Mouse (Mus musculus) spleen, adult 2 months (tissue): ENCODE data around the gene Ahcyl1.

Source experiments
- CTCF ChIP-seq: fragments of 200-500 bp; IDR thresholded peaks from 2 replicates; pipeline ENCODE4 v1.5.1; 2011; ENCODE audit warnings: mild to moderate bottlenecking, inconsistent platforms; ENCODE audit not compliant: insufficient read depth, insufficient read length, insufficient replicate concordance; ENCODE audit errors: extremely low read depth
- POLR2A ChIP-seq: fragments of 200-500 bp; IDR thresholded peaks from 2 replicates; pipeline ENCODE4 v1.6.1; 2011; ENCODE audit warnings: low read depth, low read length, inconsistent platforms

DNA sequence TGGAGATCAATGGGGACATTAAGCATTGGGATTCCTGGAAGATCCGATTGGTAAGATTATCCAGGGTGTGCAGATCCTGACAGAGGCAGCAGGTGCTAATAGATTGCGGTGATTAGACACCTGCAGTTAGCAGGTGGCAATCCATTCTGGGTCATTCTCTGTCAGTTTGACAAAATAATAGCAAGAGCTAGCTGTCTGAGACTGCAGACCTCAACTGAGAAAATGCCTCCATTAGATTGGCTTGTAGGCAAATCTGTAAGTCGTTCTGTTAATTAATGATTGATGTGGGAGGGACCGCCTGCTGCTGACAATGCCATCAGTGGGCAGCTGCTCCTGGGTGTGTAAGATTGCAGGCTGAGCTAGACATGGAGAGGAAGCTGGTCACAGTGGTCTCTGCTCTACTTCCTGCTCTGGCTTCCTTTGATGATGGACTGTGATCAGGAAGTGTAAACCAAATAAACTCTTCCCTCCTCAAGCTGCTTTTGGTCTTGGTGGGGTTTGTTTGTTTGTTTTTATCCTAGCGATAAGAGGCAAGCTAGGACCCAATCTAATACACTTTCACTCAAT, 58.7 kb downstream of the Ahcyl1 start:
- TF ChIP-seq CTCF (no peak), POLR2A (no peak)
